Mouse (Mus musculus) left cerebral cortex, adult 2 months (tissue): ENCODE measurements at regions not wholly inside any gene's neighbourhood (a gene's known extent, or its start where the extent isn't known, plus 50 kb on each side); places are given as distances from the start of the nearest gene placed in this dataset.

Source experiments
- DNase-seq, 2 experiments: peaks; one replicate each; pipeline ENCODE4 v3.0.0; 2021 to 2022; ENCODE audit warnings: low spot score in 2 of 2, mixed read lengths in 1 of 2; ENCODE audit errors: extremely low spot score in 1 of 2
- H3K27ac ChIP-seq: fragments of 200-600 bp; 2 replicates; pipeline ENCODE4 v1.8.1; 2022
- H3K4me3 ChIP-seq: fragments of 200-600 bp; 2 replicates; pipeline ENCODE4 v1.8.1; 2022
- CTCF ChIP-seq: fragments of 200-600 bp; IDR thresholded peaks from 2 replicates; pipeline ENCODE4 v1.8.1; 2022; ENCODE audit warnings: antibody characterized with exemption, mild to moderate bottlenecking, moderate library complexity
- intact Hi-C: fragments of 180-260 bp; cut with DNase I; formaldehyde crosslinking; loops from one replicate; pipeline ENCODE4 v1.15.1; 2025

- intact Hi-C loops, result no loop called here
- no peak for TF ChIP-seq CTCF
- DNase-seq, result no peak
- H3K4me3 ChIP-seq, result no peak overlapping the region
- no peak overlapping the region for H3K27ac ChIP-seq
Observed at GRCm38 (mm10) chr6:81323690-81324089, 599.8 kb upstream of the Gcfc2 start.

GRCm38 (mm10) chr6:81363969-81364529 lies 559.4 kb upstream of the Gcfc2 start:
- intact Hi-C loops, result no loop called here
- H3K27ac ChIP-seq, result no peak overlapping the region
- no peak overlapping the region for H3K4me3 ChIP-seq
- no peak for DNase-seq
- no peak for TF ChIP-seq CTCF

DNA sequence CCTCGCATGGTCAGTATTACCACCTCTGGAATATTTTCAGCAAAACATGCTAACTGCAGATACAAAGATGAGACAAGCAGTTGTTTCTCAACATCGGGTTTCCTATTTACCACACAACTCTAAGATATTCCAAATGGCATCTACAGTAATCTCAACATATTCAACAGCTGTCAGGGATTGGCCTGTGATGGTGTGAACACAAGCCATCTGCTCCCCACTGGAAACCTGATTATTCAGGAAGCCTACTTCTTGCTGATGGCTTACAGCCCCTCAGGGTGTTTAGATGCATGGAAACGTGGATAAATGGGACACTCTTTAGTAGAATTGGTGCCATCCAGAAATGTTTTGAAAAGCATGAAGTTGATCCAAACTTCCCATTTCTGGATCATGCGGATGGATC lies 535.0 kb upstream of the Gcfc2 start:
- no peak overlapping the region for H3K27ac ChIP-seq
- no peak overlapping the region for H3K4me3 ChIP-seq
- TF ChIP-seq CTCF, result no peak
- intact Hi-C loops, result no loop called here
- DNase-seq, result no peak

DNA sequence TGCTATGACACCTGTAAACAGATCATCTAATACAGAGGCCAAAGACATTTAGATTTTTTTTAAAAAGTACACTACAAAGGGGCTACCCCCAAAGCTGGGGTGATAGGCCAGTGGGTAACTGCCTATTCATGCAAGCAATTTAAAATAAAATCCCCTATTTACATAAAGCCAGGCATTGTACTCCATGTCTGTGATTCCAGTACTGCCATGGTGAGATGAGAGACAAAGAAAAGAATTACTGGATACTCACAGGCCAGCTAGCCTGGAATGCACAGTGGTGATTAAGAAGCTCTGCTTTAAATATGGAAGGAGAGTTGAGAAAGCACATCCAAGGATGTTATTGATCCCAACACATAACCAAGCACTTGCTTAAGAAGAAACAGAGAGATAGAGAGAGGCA lies 520.3 kb upstream of the Gcfc2 start:
- intact Hi-C loops, result no loop called here
- no peak for TF ChIP-seq CTCF
- Histone ChIP-seq H3K27ac (no peak overlapping the region), H3K4me3 (no peak overlapping the region)
- DNase-seq, result no peak

DNA sequence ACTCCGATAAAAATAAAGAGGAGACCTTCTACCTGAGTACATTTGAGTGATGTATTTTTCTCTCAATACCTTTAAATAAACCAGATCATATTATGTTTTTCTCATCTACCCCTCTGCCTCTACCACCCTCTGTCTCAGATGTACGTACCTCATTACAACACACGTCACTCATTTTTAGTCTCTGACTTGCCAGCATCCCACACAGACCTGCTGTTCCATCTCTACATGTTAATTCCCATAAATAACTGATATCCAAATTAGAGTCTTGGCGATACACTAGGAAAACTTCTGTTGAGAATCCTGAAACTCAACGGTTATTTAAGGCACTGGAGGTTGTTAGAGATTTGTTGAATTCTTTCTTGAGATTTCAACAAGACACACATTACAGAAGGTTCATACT lies 509.9 kb upstream of the Gcfc2 start:
- peak overlapping the region; percentile 32; the same call in 1 of the 2 replicates for H3K27ac ChIP-seq
- no peak for TF ChIP-seq CTCF
- intact Hi-C loops, result no loop called here
- peak in 1 of 2 experiments; percentile 16 for DNase-seq
- H3K4me3 ChIP-seq, result no peak overlapping the region

DNA sequence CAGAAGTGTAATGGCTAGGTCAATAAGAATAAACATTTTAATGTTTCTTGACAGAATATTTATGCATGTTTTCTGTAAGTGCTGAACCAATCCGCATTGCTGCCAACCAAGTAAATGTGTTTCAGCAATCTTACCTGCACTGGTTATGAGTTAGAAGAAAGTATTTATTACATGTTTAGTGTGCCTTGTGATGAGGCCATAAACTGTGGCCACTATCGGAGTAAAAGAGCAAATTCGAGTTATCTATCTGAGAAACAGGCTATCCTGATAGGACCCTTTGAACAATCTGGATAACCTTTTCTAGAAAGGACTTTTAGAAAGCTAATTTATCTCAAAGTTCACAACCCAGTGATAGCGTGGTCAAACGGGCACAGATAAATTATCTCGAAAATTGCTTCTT lies 488.7 kb upstream of the Gcfc2 start:
- intact Hi-C loops, result no loop called here
- Histone ChIP-seq H3K27ac (no peak overlapping the region), H3K4me3 (no peak overlapping the region)
- no peak for TF ChIP-seq CTCF
- DNase-seq, result no peak

DNA sequence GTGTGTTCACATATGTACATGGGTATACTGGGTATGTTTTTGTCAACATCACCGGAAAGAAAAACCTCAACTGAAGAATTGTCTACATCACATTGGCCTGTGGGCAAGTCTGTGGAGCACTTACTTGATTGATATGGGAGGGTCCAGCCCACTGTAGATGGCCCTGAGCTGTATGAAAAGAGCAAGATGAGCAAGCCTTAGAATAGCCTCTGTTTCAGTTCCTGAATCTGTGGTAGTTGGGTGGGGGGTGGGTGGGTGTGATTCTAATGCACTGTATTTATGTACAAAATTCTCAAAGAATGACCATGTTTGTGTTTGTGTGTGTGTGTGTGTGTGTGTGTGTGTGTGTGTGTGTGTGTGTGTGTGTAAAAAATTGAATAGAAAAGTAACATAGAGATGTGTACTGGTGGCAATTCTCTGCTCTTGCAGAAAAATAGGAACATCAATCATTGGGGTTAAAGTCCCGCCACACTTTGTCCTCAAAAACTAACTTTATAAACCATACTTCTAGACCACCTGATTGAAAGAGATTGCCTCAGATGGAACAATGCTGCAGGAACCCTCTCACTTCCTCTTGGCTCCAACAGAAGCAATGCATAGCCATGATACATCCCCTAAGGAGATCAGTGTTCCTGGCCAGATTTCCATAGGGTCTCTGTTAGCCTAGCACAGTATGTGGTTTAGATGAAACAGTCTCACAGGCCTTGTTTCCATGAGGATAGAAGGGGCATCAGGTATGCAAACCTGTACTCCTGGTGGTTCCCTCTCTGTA lies 484.3 kb upstream of the Gcfc2 start:
- Histone ChIP-seq H3K4me3 (no peak overlapping the region), H3K27ac (no peak overlapping the region)
- intact Hi-C loops, result no loop called here
- DNase-seq, result no peak
- no peak for TF ChIP-seq CTCF

DNA sequence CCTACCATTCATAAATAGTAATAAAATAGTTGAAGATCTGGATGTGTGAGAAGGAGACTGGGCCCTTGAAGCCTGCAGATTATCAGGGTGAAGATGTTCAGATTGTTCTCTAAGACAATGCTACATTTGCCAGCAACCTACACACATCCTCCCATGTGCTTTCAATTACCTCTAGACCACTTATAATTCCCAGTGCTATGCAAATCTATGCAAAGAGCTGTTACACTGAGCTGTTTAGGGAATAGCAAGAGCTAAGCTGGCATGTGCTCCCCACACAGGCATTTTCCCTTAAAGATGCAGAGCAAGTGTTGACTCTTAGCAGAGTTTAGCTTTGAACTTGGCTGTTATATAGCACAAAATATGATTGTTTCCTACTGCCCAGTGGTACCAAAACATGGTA lies 482.1 kb upstream of the Gcfc2 start:
- intact Hi-C loops, result no loop called here
- no peak for TF ChIP-seq CTCF
- no peak overlapping the region for H3K27ac ChIP-seq
- no peak overlapping the region for H3K4me3 ChIP-seq
- no peak for DNase-seq

- Histone ChIP-seq H3K27ac (no peak overlapping the region), H3K4me3 (no peak overlapping the region)
- DNase-seq, result no peak
- TF ChIP-seq CTCF, result no peak
- intact Hi-C loops, result no loop called here
Observed at GRCm38 (mm10) chr6:81446019-81446800, 477.3 kb upstream of the Gcfc2 start.

- DNase-seq, result no peak
- H3K27ac ChIP-seq, result no peak overlapping the region
- intact Hi-C loops, result no loop called here
- H3K4me3 ChIP-seq, result no peak overlapping the region
- no peak for TF ChIP-seq CTCF
Observed at GRCm38 (mm10) chr6:81447701-81448100, 475.8 kb upstream of the Gcfc2 start.

- Histone ChIP-seq H3K4me3 (no peak overlapping the region), H3K27ac (no peak overlapping the region)
- no peak for DNase-seq
- no peak for TF ChIP-seq CTCF
- intact Hi-C loops, result no loop called here
Observed at GRCm38 (mm10) chr6:81448366-81448765, 475.1 kb upstream of the Gcfc2 start.

GRCm38 (mm10) chr6:81461095-81461494 lies 462.4 kb upstream of the Gcfc2 start:
- intact Hi-C loops, result no loop called here

More at GRCm38 (mm10) chr6:81461095-81461494, 462.4 kb upstream of the Gcfc2 start:
- Histone ChIP-seq H3K27ac (no peak overlapping the region), H3K4me3 (no peak overlapping the region)
- DNase-seq, result no peak
- no peak for TF ChIP-seq CTCF
